Mouse (Mus musculus): ENCODE measurements around the gene Nusap1. TPM values are rescaled to one million over a fixed set of nuclear protein-coding genes. Genes with fewer than 3 reads are reported as not detected.
"Not testable (repeated sequence)": the region's sequence is repeated elsewhere in the genome, so short reads cannot be mapped to it uniquely, and the experiment has no call there.

Gene Nusap1
- total and polyA plus RNA-seq, 2 experiments from 2014 or later, result 7.1 to 13.3 TPM

DNA sequence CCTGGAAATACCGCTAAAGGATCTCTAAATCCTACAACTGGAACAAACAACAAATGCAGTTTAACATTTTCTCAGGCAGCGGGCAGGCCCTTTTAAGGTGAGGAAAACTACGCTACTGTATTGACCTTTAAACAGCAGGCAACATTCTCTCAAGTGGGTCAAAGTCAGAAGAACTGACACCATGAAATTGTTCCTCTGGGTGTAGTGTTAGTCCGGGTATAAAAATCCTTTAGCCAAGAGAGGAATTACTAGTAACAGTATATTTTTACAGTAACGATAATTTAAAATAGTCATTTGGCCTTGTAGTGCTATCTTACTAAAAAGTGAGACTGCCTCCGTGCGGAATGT lies 24.4 kb upstream of the Nusap1 start:
- H3K4me2 ChIP-seq (ENCODE audit: low read depth, low read length), result peak overlapping the region; percentile 78
- H3K9me3 ChIP-seq (ENCODE audit: low read length), result no peaks in the 10 kb centered on the region
- peak; percentile 46 for ATAC-seq
- peak overlapping the region; percentile 89 for H3K27ac ChIP-seq
- H3K36me3 ChIP-seq (ENCODE audit: insufficient read depth, low read length), result peaks cover 15% of the 10 kb centered on the region
- H3K27me3 ChIP-seq (ENCODE audit: insufficient read depth, low read length), result no peaks in the 10 kb centered on the region
- WGBS, result 6% methylated on average over 7 of the region's 7 CpGs
- TF ChIP-seq CTCF (IDR thresholded peaks at IDR 0.05; ENCODE audit: low read depth), result no peak
- H3K4me3 ChIP-seq (ENCODE audit: low read length), result peak overlapping the region; percentile 81
- H3K4me1 ChIP-seq (ENCODE audit: insufficient read depth, low read length), result peaks cover 2% of the 10 kb centered on the region; the same call in 1 of the 2 replicates
- DNase-seq (ENCODE audit: low spot score), result no peak
- peak overlapping the region; percentile 35; the same call in 1 of the 2 replicates for H3K9ac ChIP-seq (replicated peaks; ENCODE audit: low read length)

DNA sequence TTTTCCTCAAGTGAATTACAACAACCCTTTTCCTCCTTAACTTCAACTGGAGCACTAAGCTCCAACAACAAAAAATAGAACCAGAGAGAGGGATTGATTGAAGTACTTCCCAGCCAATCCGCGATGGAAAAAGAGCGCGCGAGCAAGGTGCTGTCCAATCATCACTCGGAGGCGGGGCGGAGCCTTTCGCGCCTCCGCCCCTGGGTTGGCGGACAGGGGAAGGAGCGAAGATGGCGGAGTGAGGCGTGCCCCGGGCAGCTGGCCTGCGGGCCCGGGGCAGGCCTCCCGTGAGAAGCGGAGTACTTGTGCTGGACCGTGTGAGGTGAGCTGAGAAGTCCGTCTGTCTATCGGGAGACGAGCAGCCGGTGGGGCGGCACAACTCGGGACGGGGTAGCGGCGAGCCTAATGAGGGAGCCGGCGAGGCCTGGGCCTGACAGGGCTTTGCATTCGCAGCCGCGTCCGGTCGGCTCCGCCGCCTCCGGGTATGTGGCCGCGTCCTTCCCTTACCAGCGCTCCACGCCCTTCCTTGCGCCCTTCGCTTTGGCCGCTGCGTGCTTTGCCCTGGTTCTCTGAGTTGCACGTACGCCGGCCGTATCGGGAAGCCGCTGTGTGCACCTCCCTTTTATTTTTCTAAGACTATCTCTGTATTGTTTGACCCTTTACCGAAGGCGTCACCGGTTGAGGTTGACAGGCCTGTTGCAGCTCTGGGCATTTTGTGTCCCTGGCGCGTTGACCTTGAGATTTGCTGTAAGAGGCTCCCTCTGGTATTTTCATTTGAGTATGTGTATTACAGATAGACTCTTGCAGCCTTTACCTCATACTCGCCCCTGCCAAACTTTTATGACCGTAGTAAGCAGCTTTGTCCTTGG lies 23.8 kb upstream of the Nusap1 start:
- Histone ChIP-seq H3K9ac (replicated peaks; ENCODE audit: low read length) (peak overlapping the region; percentile 92), H3K4me2 (ENCODE audit: low read depth, low read length) (peak overlapping the region; percentile 78), H3K27me3 (ENCODE audit: insufficient read depth, low read length) (no peaks in the 10 kb centered on the region), H3K9me3 (ENCODE audit: low read length) (no peaks in the 10 kb centered on the region), H3K4me3 (ENCODE audit: low read length) (peak overlapping the region; percentile 81), H3K36me3 (ENCODE audit: insufficient read depth, low read length) (peaks cover 15% of the 10 kb centered on the region), H3K4me1 (ENCODE audit: insufficient read depth, low read length) (peaks cover 2% of the 10 kb centered on the region; the same call in 1 of the 2 replicates), H3K27ac (peak overlapping the region; percentile 89)
- ATAC-seq (peak; percentile 99), DNase-seq (ENCODE audit: low spot score) (peak; percentile 99)
- no peak for TF ChIP-seq CTCF (IDR thresholded peaks at IDR 0.05; ENCODE audit: low read depth)
- under 1% methylated on average over 61 of the region's 61 CpGs for WGBS

- Histone ChIP-seq H3K9me3 (ENCODE audit: low read length) (no peaks in the 10 kb centered on the region), H3K27ac (no peak overlapping the region), H3K9ac (replicated peaks; ENCODE audit: low read length) (peak overlapping the region; percentile 92), H3K4me3 (ENCODE audit: low read length) (peak overlapping the region; percentile 81), H3K36me3 (ENCODE audit: insufficient read depth, low read length) (peaks cover 18% of the 10 kb centered on the region), H3K27me3 (ENCODE audit: insufficient read depth, low read length) (no peaks in the 10 kb centered on the region), H3K4me2 (ENCODE audit: low read depth, low read length) (peak overlapping the region; percentile 78), H3K4me1 (ENCODE audit: insufficient read depth, low read length) (peaks cover 2% of the 10 kb centered on the region; the same call in 1 of the 2 replicates)
- 33% methylated on average over 4 of the region's 4 CpGs for WGBS
- ATAC-seq (no peak), DNase-seq (ENCODE audit: low spot score) (no peak)
- TF ChIP-seq CTCF (IDR thresholded peaks at IDR 0.05; ENCODE audit: low read depth), result no peak
Measured at GRCm38 (mm10) chr2:119595308-119595707, 22.8 kb upstream of the Nusap1 start.

DNA sequence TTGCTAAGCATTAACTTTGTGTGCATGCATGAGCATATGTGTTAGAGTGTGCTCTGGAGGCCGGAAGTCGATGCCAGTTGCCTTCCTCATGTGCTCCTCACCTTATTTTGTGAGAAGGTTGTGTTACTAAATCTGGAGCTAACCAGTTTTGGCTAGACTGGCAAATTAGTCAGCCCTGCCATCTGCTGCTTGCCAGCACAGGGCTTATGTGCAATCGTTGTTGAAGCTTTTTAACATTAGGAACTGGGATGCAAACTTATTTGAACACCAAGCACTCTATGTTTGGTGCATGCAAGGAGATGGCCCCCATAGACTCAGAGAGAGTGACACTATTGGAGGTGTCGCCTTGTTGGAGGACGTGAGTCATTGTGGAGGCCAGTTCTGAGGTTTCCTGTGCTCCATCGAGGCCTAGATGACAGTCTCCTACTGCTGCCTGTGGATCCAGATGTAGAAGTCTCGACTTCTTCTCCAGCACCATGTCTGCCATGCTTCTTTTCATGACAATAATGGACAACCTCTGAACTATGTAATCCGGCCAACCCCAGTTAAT lies 21.2 kb upstream of the Nusap1 start:
- TF ChIP-seq CTCF (IDR thresholded peaks at IDR 0.05; ENCODE audit: low read depth), result no peak
- H3K4me1 ChIP-seq (ENCODE audit: insufficient read depth, low read length), result peaks cover 2% of the 10 kb centered on the region; the same call in 1 of the 2 replicates

GRCm38 (mm10) chr2:119601027-119601426 lies 17.1 kb upstream of the Nusap1 start:
- Histone ChIP-seq H3K27me3 (ENCODE audit: insufficient read depth, low read length) (no peaks in the 10 kb centered on the region), H3K9ac (replicated peaks; ENCODE audit: low read length) (no peak overlapping the region), H3K4me1 (ENCODE audit: insufficient read depth, low read length) (no peaks in the 10 kb centered on the region), H3K9me3 (ENCODE audit: low read length) (no peaks in the 10 kb centered on the region), H3K4me2 (ENCODE audit: low read depth, low read length) (no peak overlapping the region), H3K36me3 (ENCODE audit: insufficient read depth, low read length) (peaks cover 22% of the 10 kb centered on the region), H3K27ac (no peak overlapping the region), H3K4me3 (ENCODE audit: low read length) (no peak overlapping the region)
- ATAC-seq (no peak), DNase-seq (ENCODE audit: low spot score) (no peak)
- WGBS, result 78% methylated on average over 4 of the region's 4 CpGs
- no peak for TF ChIP-seq CTCF (IDR thresholded peaks at IDR 0.05; ENCODE audit: low read depth)

More for the DNA sequence above, 21.2 kb upstream of the Nusap1 start:
- DNase-seq (ENCODE audit: low spot score) (no peak), ATAC-seq (no peak)
- Histone ChIP-seq H3K27me3 (ENCODE audit: insufficient read depth, low read length) (no peaks in the 10 kb centered on the region), H3K9ac (replicated peaks; ENCODE audit: low read length) (no peak overlapping the region), H3K27ac (no peak overlapping the region), H3K4me2 (ENCODE audit: low read depth, low read length) (no peak overlapping the region), H3K9me3 (ENCODE audit: low read length) (no peaks in the 10 kb centered on the region), H3K36me3 (ENCODE audit: insufficient read depth, low read length) (peaks cover 18% of the 10 kb centered on the region), H3K4me3 (ENCODE audit: low read length) (no peak overlapping the region)
- whole genome bisulfite sequencing, result 88% methylated on average over 8 of the region's 8 CpGs

GRCm38 (mm10) chr2:119601575-119601974 lies 16.5 kb upstream of the Nusap1 start:
- not testable (repeated sequence) for H3K27ac ChIP-seq; H3K4me1 ChIP-seq (ENCODE audit: insufficient read depth, low read length); H3K27me3 ChIP-seq (ENCODE audit: insufficient read depth, low read length); H3K9ac ChIP-seq (replicated peaks; ENCODE audit: low read length); H3K4me2 ChIP-seq (ENCODE audit: low read depth, low read length); H3K4me3 ChIP-seq (ENCODE audit: low read length); ATAC-seq; DNase-seq (ENCODE audit: low spot score); H3K9me3 ChIP-seq (ENCODE audit: low read length)
- H3K36me3 ChIP-seq (ENCODE audit: insufficient read depth, low read length), result peaks cover 21% of the 10 kb centered on the region
- WGBS, result 62% methylated on average over 3 of the region's 3 CpGs

DNA sequence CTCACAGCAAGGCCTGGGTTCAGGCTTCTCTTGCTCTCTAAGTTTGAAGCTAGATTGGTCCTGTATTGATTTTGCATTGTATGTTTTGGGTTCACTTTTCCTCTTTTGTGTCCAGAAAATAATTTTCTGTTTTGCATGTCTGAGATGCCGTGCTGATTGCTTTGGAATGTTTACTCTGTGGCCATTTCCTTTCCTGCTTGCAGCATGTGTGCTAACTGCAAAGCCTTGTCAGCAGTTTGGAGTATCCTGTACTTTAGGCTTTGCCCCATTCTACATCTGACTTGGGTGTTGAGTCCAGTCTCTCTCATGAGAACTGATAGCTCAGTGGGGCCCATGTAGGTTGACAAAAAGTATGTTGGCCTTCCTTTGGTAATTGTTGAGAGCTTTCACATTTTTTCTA lies 15.6 kb upstream of the Nusap1 start:
- Histone ChIP-seq H3K4me2 (ENCODE audit: low read depth, low read length) (no peak overlapping the region), H3K27ac (no peak overlapping the region), H3K4me3 (ENCODE audit: low read length) (no peak overlapping the region), H3K27me3 (ENCODE audit: insufficient read depth, low read length) (no peaks in the 10 kb centered on the region), H3K9me3 (ENCODE audit: low read length) (no peaks in the 10 kb centered on the region), H3K4me1 (ENCODE audit: insufficient read depth, low read length) (no peaks in the 10 kb centered on the region), H3K36me3 (ENCODE audit: insufficient read depth, low read length) (peaks cover 15% of the 10 kb centered on the region), H3K9ac (replicated peaks; ENCODE audit: low read length) (no peak overlapping the region)
- WGBS, result 76% methylated on average over 1 of the region's 1 CpGs
- no peak for TF ChIP-seq CTCF (IDR thresholded peaks at IDR 0.05; ENCODE audit: low read depth)
- DNase-seq (ENCODE audit: low spot score) (no peak), ATAC-seq (no peak)
